Mouse (Mus musculus) liver, adult 2 months (tissue): ENCODE results near the gene Slu7.

ENCODE experiments used
- CTCF ChIP-seq: fragments of 200-500 bp; IDR thresholded peaks from 2 replicates; pipeline ENCODE4 v1.5.1; 2011; ENCODE audit warnings: low read depth, low read length, control low read depth
- POLR2A ChIP-seq: fragments of 200-500 bp; IDR thresholded peaks from 2 replicates; pipeline ENCODE4 v1.6.1; 2011; ENCODE audit warnings: low read length, control low read depth; ENCODE audit not compliant: insufficient read depth; ENCODE audit errors: extremely low read depth

GRCm38 (mm10) chr11:43387004-43387880 lies 46.3 kb upstream of the Slu7 start:
- TF ChIP-seq CTCF = no peak
- TF ChIP-seq POLR2A = no peak
